Mouse (Mus musculus) forebrain, embryonic 11.5 days (tissue): Measurements from ENCODE around the gene Smchd1. TPM values are rescaled to one million over a fixed set of nuclear protein-coding genes. Genes with fewer than 3 reads are reported as not detected.
"Not testable (repeated sequence)": the region's sequence is repeated elsewhere in the genome, so short reads cannot be mapped to it uniquely, and the experiment has no call there.

Source experiments
- ATAC-seq: fragments of 200-750 bp; cut with Nextera tagmentation; replicated peaks from 2 replicates; pipeline ENCODE4 v1.8.0; 2017; ENCODE audit warnings: moderate TSS enrichment; ENCODE audit not compliant: low FRiP score
- DNase-seq: peaks from one replicate; pipeline ENCODE4 v3.0.0-alpha.2; 2017; ENCODE audit warnings: low spot score
- H3K27ac ChIP-seq: fragments of 300-500 bp; sonication (generic); 2 replicates; pipeline ENCODE4 v1.5.1; 2014; ENCODE audit warnings: low read depth, low read length
- H3K27me3 ChIP-seq: fragments of 300-500 bp; sonication (generic); 2 replicates; pipeline ENCODE4 v1.6.1; 2014; ENCODE audit warnings: mild to moderate bottlenecking, low read length, mixed read lengths; ENCODE audit not compliant: control insufficient read depth, insufficient read depth
- H3K36me3 ChIP-seq: fragments of 300-500 bp; sonication (generic); 2 replicates; pipeline ENCODE4 v1.6.1; 2014; ENCODE audit warnings: mild to moderate bottlenecking, low read length, moderate library complexity, mixed read lengths; ENCODE audit not compliant: control insufficient read depth, insufficient read depth
- H3K4me1 ChIP-seq: fragments of 300-500 bp; sonication (generic); replicated peaks from 2 replicates; pipeline ENCODE4 v1.6.1; 2014; ENCODE audit warnings: low read length, mixed read lengths; ENCODE audit not compliant: control insufficient read depth, insufficient read depth
- H3K4me2 ChIP-seq: fragments of 300-500 bp; sonication (generic); 2 replicates; pipeline ENCODE4 v1.6.1; 2014; ENCODE audit warnings: low read depth, mild to moderate bottlenecking, low read length, moderate library complexity, mixed read lengths; ENCODE audit not compliant: severe bottlenecking
- H3K4me3 ChIP-seq: fragments of 300-500 bp; sonication (generic); 2 replicates; pipeline ENCODE4 v1.5.1; 2014; ENCODE audit warnings: low read depth, low read length
- H3K9ac ChIP-seq: fragments of 300-500 bp; sonication (generic); 2 replicates; pipeline ENCODE4 v1.6.1; 2014; ENCODE audit warnings: low read length
- H3K9me3 ChIP-seq: fragments of 300-500 bp; sonication (generic); 2 replicates; pipeline ENCODE4 v1.6.1; 2016; ENCODE audit warnings: low read length, mixed read lengths; ENCODE audit not compliant: control insufficient read depth
- WGBS: fragments of 180-500 bp; shearing (Covaris S2); extraction: QIAGEN DNeasy Blood & Tissue Kit; methylation state at CpG from one replicate; pipeline ENCODE4 v1.1.7; 2014; 5-methylcytosine and 5-hydroxymethylcytosine counted together
- polyA plus RNA-seq: library from polyadenylated mRNA; unstranded; fragments of >200 nt; fragmentation: Nextera tagmentation; extraction: Ambion mirVana; gene quantifications from 2 replicates; pipeline ENCODE4 v1.2.1, GENCODE M21; 2014

Gene Smchd1
- polyA plus RNA-seq, 1 experiment from 2014 or later, result 92.9 TPM

GRCm38 (mm10) chr17:71338627-71339026, 136.5 kb downstream of the Smchd1 start:
- Histone ChIP-seq H3K4me2 (no peak overlapping the region), H3K9me3 (no peaks in the 10 kb centered on the region; the same call in 1 of the 2 replicates), H3K27me3 (no peaks in the 10 kb centered on the region), H3K4me3 (no peak overlapping the region), H3K4me1 (no peaks in the 10 kb centered on the region), H3K27ac (no peak overlapping the region), H3K9ac (no peak overlapping the region), H3K36me3 (peaks cover 4% of the 10 kb centered on the region)
- WGBS, result 97% methylated on average over 6 of the region's 6 CpGs
- DNase-seq, result no peak
- ATAC-seq, result no peak

GRCm38 (mm10) chr17:71337546-71337945, 137.6 kb downstream of the Smchd1 start:
- no peak overlapping the region for H3K4me2 ChIP-seq
- DNase-seq (no peak), ATAC-seq (no peak)
- no peak overlapping the region for H3K27ac ChIP-seq
- H3K36me3 ChIP-seq, result no peaks in the 10 kb centered on the region
- no peak overlapping the region for H3K4me3 ChIP-seq
- WGBS, result 92% methylated on average over 9 of the region's 9 CpGs
- H3K27me3 ChIP-seq, result no peaks in the 10 kb centered on the region
- H3K9me3 ChIP-seq, result no peaks in the 10 kb centered on the region; the same call in 1 of the 2 replicates
- no peaks in the 10 kb centered on the region for H3K4me1 ChIP-seq
- H3K9ac ChIP-seq, result no peak overlapping the region

GRCm38 (mm10) chr17:71336421-71336820, 138.7 kb downstream of the Smchd1 start:
- Histone ChIP-seq H3K4me3 (no peak overlapping the region), H3K27me3 (no peaks in the 10 kb centered on the region), H3K27ac (no peak overlapping the region), H3K4me1 (no peaks in the 10 kb centered on the region), H3K9ac (no peak overlapping the region), H3K4me2 (no peak overlapping the region), H3K9me3 (no peaks in the 10 kb centered on the region; the same call in 1 of the 2 replicates), H3K36me3 (no peaks in the 10 kb centered on the region)
- ATAC-seq (no peak), DNase-seq (no peak)
- 85% methylated on average over 8 of the region's 8 CpGs for WGBS

- no peak overlapping the region for H3K4me3 ChIP-seq
- H3K4me1 ChIP-seq, result no peaks in the 10 kb centered on the region
- no peak overlapping the region for H3K4me2 ChIP-seq
- no peak overlapping the region for H3K9ac ChIP-seq
- 81% methylated on average over 15 of the region's 15 CpGs for WGBS
- H3K36me3 ChIP-seq, result no peaks in the 10 kb centered on the region
- H3K27me3 ChIP-seq, result no peaks in the 10 kb centered on the region
- H3K9me3 ChIP-seq, result no peaks in the 10 kb centered on the region; the same call in 1 of the 2 replicates
- no peak overlapping the region for H3K27ac ChIP-seq
- no peak for DNase-seq
- ATAC-seq, result no peak
These were observed 142.8 kb downstream of the Smchd1 start for GRCm38 (mm10) chr17:71332298-71332697.

GRCm38 (mm10) chr17:71320731-71321130, 154.4 kb downstream of the Smchd1 start:
- not testable (repeated sequence) for H3K4me3 ChIP-seq, H3K36me3 ChIP-seq, H3K4me2 ChIP-seq, H3K9ac ChIP-seq, H3K27ac ChIP-seq, DNase-seq, H3K9me3 ChIP-seq, ATAC-seq, H3K4me1 ChIP-seq, H3K27me3 ChIP-seq
- 94% methylated on average over 8 of the region's 8 CpGs for WGBS

GRCm38 (mm10) chr17:71319361-71319760, 155.8 kb downstream of the Smchd1 start:
- Histone ChIP-seq H3K27ac (no peak overlapping the region), H3K9ac (no peak overlapping the region), H3K4me3 (no peak overlapping the region), H3K9me3 (no peaks in the 10 kb centered on the region), H3K4me2 (no peak overlapping the region), H3K36me3 (no peaks in the 10 kb centered on the region), H3K4me1 (no peaks in the 10 kb centered on the region), H3K27me3 (no peaks in the 10 kb centered on the region)
- ATAC-seq (no peak), DNase-seq (no peak)
- 98% methylated on average over 3 of the region's 3 CpGs for WGBS

GRCm38 (mm10) chr17:71317571-71317970, 157.6 kb downstream of the Smchd1 start:
- no peaks in the 10 kb centered on the region for H3K36me3 ChIP-seq
- no peak for ATAC-seq
- WGBS, result 94% methylated on average over 4 of the region's 4 CpGs
- no peak overlapping the region for H3K9ac ChIP-seq
- no peaks in the 10 kb centered on the region for H3K27me3 ChIP-seq
- no peaks in the 10 kb centered on the region for H3K9me3 ChIP-seq
- no peak overlapping the region for H3K4me2 ChIP-seq
- H3K4me1 ChIP-seq, result no peaks in the 10 kb centered on the region
- DNase-seq, result no peak
- H3K27ac ChIP-seq, result no peak overlapping the region
- no peak overlapping the region for H3K4me3 ChIP-seq

- ATAC-seq, result no peak
- H3K27ac ChIP-seq, result no peak overlapping the region
- 77% methylated on average over 4 of the region's 4 CpGs for WGBS
- H3K36me3 ChIP-seq, result no peaks in the 10 kb centered on the region
- H3K9me3 ChIP-seq, result no peaks in the 10 kb centered on the region
- no peak overlapping the region for H3K4me3 ChIP-seq
- H3K9ac ChIP-seq, result no peak overlapping the region
- H3K4me1 ChIP-seq, result peaks cover 4% of the 10 kb centered on the region; the same call in 1 of the 2 replicates
- H3K4me2 ChIP-seq, result no peak overlapping the region
- no peaks in the 10 kb centered on the region for H3K27me3 ChIP-seq
- no peak for DNase-seq
These were observed 160.8 kb downstream of the Smchd1 start for GRCm38 (mm10) chr17:71314315-71314714.

GRCm38 (mm10) chr17:71311340-71312171, 163.6 kb downstream of the Smchd1 start, which contains the start of gene Emilin2:
TSS of gene Emilin2 (minus strand) at chr17:71311978.
- H3K36me3 ChIP-seq, result no peaks in the 10 kb centered on the region
- WGBS, result 9% methylated on average over 20 of the region's 20 CpGs
- H3K4me1 ChIP-seq, result peaks cover 6% of the 10 kb centered on the region; the same call in 1 of the 2 replicates
- H3K4me3 ChIP-seq, result peak within 1 kb of the TSS; percentile 62
- H3K9me3 ChIP-seq, result no peaks in the 10 kb centered on the region
- no peak within 1 kb of the TSS for H3K27ac ChIP-seq
- no peaks in the 10 kb centered on the region for H3K27me3 ChIP-seq
- H3K4me2 ChIP-seq, result peak within 1 kb of the TSS; percentile 100
- peak within 1 kb of the TSS; percentile 68 for H3K9ac ChIP-seq
- DNase-seq, result no peak
- no peak for ATAC-seq
